Mouse (Mus musculus) liver, embryonic 11.5 days (tissue): ENCODE results near the gene Rora. TPM values are rescaled to one million over a fixed set of nuclear protein-coding genes. Genes with fewer than 3 reads are reported as not detected.

Experiments
- ATAC-seq: fragments of 200-750 bp; cut with Nextera tagmentation; replicated peaks from 2 replicates; pipeline ENCODE4 v1.8.0; 2017; ENCODE audit warnings: moderate number of reproducible peaks, mild to moderate bottlenecking, moderate TSS enrichment, moderate library complexity; ENCODE audit not compliant: low FRiP score
- DNase-seq: peaks from one replicate; pipeline ENCODE4 v3.0.0-alpha.2; 2017; ENCODE audit warnings: low spot score
- H3K27ac ChIP-seq: fragments of 300-500 bp; sonication (generic); 2 replicates; pipeline ENCODE4 v1.5.1; 2014; ENCODE audit warnings: mild to moderate bottlenecking, low read depth, low read length, control low read depth
- H3K27me3 ChIP-seq: fragments of 300-500 bp; sonication (generic); replicated peaks from 2 replicates; pipeline ENCODE4 v1.6.1; 2014; ENCODE audit warnings: low read length, mixed read lengths; ENCODE audit not compliant: control insufficient read depth, insufficient read depth
- H3K36me3 ChIP-seq: fragments of 300-500 bp; sonication (generic); 2 replicates; pipeline ENCODE4 v1.6.1; 2014; ENCODE audit warnings: mild to moderate bottlenecking, low read length, moderate library complexity, mixed read lengths; ENCODE audit not compliant: control insufficient read depth, insufficient read depth
- H3K4me1 ChIP-seq: fragments of 300-500 bp; sonication (generic); replicated peaks from 2 replicates; pipeline ENCODE4 v1.6.1; 2014; ENCODE audit warnings: low read length, mixed read lengths; ENCODE audit not compliant: control insufficient read depth, insufficient read depth
- H3K4me2 ChIP-seq: fragments of 300-500 bp; sonication (generic); 2 replicates; pipeline ENCODE4 v1.6.1; 2014; ENCODE audit warnings: mild to moderate bottlenecking, control low read depth, moderate library complexity
- H3K4me3 ChIP-seq: fragments of 300-500 bp; sonication (generic); 2 replicates; pipeline ENCODE4 v1.5.1; 2014; ENCODE audit warnings: low read depth, low read length, control low read depth
- H3K9ac ChIP-seq: fragments of 300-500 bp; sonication (generic); 2 replicates; pipeline ENCODE4 v1.6.1; 2014; ENCODE audit warnings: low read depth, low read length, control low read depth
- H3K9me3 ChIP-seq: fragments of 300-500 bp; sonication (generic); 2 replicates; pipeline ENCODE4 v1.6.1; 2016; ENCODE audit warnings: low read length, inconsistent platforms, mixed read lengths; ENCODE audit not compliant: control insufficient read depth
- polyA plus RNA-seq: library from polyadenylated mRNA; unstranded; fragments of >200 nt; fragmentation: Nextera tagmentation; extraction: Ambion mirVana; gene quantifications from 2 replicates; pipeline ENCODE4 v1.2.1, GENCODE M21; 2014

Rora gene
- polyA plus RNA-seq, 1 experiment from 2014 or later: 4.3 TPM

- Histone ChIP-seq H3K9ac (no peak overlapping the region), H3K36me3 (no peaks in the 10 kb centered on the region), H3K4me2 (no peak overlapping the region), H3K27me3 (no peaks in the 10 kb centered on the region), H3K9me3 (no peaks in the 10 kb centered on the region), H3K4me3 (no peak overlapping the region), H3K4me1 (peaks cover 4% of the 10 kb centered on the region; the same call in 1 of the 2 replicates), H3K27ac (no peak overlapping the region)
- ATAC-seq (no peak), DNase-seq (no peak)
Observed at GRCm38 (mm10) chr9:69435662-69436061, 782.1 kb downstream of the Rora start.
